Mouse (Mus musculus) large intestine, adult 2 months (tissue): ENCODE measurements at regions not wholly inside any gene's neighbourhood (a gene's known extent, or its start where the extent isn't known, plus 50 kb on each side); places are given as distances from the start of the nearest gene placed in this dataset.
"Not testable (repeated sequence)": the region's sequence is repeated elsewhere in the genome, so short reads cannot be mapped to it uniquely, and the experiment has no call there.

Experiments used
- DNase-seq: peaks from one replicate; pipeline ENCODE4 v3.0.0-alpha.2; 2012; ENCODE audit warnings: low read depth, low spot score
- WGBS: fragments of 180-500 bp; shearing (Covaris S2); methylation state at CpG from one replicate; pipeline ENCODE4 v1.1.7; 2018; 5-methylcytosine and 5-hydroxymethylcytosine counted together

- WGBS = 72% methylated on average over 15 of the region's 15 CpGs
- no peak for DNase-seq
Measured at GRCm38 (mm10) chr6:61042667-61043523, 118.1 kb downstream of the Mmrn1 start.

DNA sequence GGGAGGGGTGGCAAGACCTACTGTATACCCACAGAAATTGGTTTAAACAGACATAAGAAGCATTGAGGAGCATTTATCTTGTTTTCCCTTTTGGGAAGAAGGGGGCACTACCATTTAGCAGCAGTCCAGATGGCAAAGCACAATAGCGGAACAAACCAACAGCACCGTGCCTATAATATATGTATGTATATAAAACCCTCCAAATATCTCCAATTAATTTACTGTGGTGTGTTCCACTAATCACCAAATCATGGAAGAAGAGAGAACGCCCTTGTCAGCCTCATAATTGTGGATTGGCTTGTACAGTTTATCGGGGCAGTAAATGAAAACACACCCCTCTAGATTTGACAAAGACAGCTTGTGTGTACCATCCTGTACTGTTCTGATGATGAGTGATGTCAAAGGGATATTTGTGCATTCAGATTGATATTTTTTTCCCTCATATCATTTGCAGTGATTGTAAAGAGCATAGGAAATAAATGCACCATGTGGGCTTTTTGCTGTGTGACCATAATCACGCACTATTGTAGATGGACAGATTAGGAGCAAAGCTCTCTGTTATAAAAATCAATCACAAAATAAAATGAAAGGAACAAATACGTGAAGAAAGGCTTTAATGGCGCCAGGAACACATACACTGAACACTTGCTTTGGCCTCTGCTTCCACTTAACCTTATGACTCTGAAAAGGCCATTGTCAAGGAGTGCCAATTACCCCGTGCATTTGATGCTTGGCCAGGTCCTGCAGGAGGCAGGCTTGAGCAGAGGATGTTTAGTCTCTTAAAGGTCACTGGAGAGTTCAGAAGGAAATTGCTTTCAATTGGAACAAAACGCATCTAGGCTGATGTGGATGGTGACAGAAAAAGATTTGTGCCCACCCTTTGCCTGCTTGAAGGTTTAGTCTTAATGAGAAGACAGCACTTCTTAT is 119.0 kb downstream of the Mmrn1 start:
- DNase-seq = no peak

GRCm38 (mm10) chr6:61047667-61048066 is 122.9 kb downstream of the Mmrn1 start:
- not testable (repeated sequence) for DNase-seq
- 89% methylated on average over 6 of the region's 6 CpGs for WGBS

More for the DNA sequence above, 119.0 kb downstream of the Mmrn1 start:
- WGBS = 82% methylated on average over 9 of the region's 9 CpGs

- DNase-seq = no peak
- 8% methylated on average over 4 of the region's 4 CpGs for WGBS
Measured at GRCm38 (mm10) chr6:61063129-61063528, 117.0 kb upstream of the Ccser1 start.

GRCm38 (mm10) chr6:61065769-61066168 is 114.4 kb upstream of the Ccser1 start:
- no peak for DNase-seq

DNA sequence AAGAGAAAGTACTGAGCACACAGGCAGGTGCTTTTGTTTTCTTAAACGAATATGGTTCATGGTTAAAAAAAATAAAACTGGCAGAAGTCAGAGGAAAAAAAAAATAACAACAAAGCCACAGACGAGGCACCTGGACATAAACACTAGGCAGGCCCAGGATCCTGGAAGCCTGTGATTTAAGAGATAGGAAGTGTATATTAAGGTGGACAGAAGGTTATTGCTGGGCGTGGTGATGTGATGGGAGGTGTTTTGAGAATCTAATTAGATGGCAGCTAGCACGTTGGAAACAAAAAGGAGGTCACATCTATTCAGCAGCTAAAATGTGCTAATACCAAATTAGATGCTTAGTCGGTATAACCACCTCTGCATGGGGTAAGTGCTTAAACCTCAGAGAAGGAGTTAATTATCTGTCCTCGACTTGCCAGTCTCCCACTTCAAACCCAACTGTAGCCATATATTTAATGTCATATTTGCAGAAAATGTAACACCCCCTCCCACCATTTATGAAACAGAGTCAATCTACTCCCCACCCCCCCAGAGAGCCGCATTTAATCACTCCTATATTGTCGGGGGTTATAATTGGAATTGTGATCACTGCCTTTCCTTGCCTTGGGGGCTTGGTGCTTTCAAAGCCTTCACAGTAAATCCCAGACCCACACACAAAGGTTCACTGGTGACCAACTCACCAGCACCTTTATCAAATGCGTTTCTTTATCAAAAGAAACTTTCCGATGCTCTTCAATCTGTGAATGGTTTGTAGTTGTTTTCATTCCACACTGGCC is 113.4 kb upstream of the Ccser1 start:
- 61% methylated on average over 10 of the region's 10 CpGs for WGBS
- no peak for DNase-seq

DNA sequence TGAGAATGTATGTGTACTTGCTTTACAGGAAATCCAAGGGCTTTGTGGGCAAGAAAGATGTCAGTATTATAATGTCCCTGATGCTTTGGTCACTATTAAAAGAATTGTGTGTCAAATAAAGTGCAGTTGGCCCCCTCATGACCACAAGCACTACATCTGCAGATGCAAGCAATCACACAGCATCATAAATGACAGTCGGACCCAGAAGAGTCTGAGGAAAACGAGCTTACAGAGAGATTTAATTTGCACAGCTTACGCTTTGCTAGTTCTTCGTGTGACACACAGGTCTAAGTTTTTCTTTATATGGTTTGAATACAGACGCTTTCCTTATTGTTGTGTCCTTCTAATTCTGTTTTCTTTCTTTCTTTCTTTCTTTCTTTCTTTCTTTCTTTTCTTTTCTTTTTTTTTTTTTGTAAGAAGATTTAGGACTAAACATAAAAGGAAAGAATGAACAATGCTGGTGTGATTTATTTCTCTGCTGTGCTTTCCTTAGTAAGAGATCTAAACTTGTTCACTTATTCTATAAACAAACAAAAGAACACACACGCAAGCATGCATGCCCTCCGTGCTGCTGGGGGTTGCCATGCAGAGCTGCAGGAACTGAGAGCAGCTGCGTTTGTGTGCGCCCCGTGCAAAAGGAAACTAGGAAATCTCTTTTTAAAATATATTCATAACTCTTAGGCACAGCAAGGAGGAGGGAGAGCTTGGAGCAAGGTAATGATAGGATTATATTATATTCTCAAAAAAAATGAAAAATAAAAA is 112.6 kb upstream of the Ccser1 start:
- no peak for DNase-seq
- 64% methylated on average over 10 of the region's 10 CpGs for WGBS

- DNase-seq = no peak
- WGBS = 32% methylated on average over 1 of the region's 1 CpGs
Measured at GRCm38 (mm10) chr6:61068117-61068489, 112.0 kb upstream of the Ccser1 start.

DNA sequence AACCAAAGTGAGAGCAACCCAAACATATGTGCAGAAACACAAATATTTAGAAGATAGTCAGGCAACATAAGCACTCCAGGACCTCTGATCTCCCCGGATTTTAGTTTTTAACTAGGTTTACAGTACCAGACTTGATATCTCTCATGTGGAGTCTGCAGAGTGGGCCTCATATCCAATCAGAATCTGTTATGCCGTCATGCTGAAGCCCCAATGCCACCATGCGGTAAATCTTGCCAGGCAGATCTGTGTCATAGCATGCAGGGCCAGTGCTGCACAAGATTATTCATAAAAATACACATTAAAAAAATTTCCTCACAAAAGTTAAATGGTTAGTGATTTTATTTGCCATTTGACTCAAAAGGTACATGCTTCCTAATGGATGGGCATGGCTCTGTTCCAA is 106.9 kb upstream of the Ccser1 start:
- 87% methylated on average over 3 of the region's 3 CpGs for WGBS
- DNase-seq = no peak

DNA sequence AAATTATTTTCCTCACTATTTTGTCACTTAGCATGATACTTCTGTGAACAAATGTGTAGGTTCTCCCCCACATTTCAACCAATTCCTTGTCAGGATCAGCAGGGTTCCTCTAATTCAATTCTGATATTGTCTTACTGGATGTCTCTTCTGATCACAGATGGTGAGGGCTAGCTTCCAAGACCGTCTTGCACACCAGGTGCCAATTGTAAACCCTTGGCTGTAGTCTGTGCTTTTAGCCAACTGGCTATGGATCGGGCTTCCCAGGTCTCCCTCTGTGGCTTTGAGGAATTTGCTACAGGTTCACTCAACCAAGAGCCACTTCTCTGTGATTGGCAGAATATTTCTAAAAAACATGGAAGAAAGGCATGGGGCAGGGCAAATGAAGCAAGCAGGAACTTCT is 106.3 kb upstream of the Ccser1 start:
- 72% methylated on average over 2 of the region's 2 CpGs for WGBS
- no peak for DNase-seq

DNA sequence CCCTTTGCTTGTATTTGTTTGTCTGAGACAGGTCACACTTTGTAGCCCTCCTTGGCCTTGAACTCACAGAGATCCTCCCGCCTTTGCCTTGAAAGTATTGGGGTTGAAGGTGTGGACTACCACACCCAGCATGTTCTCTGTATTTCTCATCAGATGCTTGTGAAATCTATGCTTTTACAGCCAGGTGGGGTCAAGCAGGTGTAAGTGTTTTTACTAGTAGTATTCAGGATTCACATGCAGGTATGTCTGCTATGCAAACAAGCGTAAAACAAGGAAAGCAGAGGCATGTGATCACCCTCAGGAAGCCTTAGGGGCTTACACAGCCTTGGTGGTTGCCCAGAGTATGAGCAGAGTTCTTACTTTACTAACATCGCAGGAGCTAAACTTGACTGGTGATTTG is 105.4 kb upstream of the Ccser1 start:
- 37% methylated on average over 3 of the region's 3 CpGs for WGBS
- no peak for DNase-seq

- 37% methylated on average over 3 of the region's 3 CpGs for WGBS
- no peak for DNase-seq
Measured at GRCm38 (mm10) chr6:61078559-61078958, 101.6 kb upstream of the Ccser1 start.

DNA sequence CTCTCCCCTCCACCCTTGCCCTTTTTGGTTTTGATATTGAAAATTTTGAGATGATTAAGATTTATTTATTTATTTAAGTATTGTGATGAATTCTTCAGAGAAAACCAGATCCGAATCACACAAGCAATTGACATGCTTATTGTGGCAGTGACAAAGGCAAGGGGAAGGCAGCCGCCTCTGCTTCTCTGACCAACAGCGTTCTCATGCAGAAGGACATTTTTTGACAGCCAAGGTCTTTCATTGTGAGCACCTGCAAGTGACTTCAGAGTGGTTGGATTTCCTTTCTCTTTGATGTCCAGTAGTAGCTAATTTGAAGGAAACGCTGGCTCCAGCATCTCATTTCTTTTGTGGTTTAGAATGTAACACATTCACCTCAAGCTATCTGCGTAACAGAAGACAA is 99.5 kb upstream of the Ccser1 start:
- no peak for DNase-seq

GRCm38 (mm10) chr6:61083346-61083745 is 96.8 kb upstream of the Ccser1 start:
- no peak for DNase-seq
- 71% methylated on average over 3 of the region's 3 CpGs for WGBS

More for the DNA sequence above, 99.5 kb upstream of the Ccser1 start:
- 92% methylated on average over 5 of the region's 5 CpGs for WGBS

- no peak for DNase-seq
- WGBS = 76% methylated on average over 9 of the region's 9 CpGs
Measured at GRCm38 (mm10) chr6:61099348-61099981, 80.7 kb upstream of the Ccser1 start.

DNA sequence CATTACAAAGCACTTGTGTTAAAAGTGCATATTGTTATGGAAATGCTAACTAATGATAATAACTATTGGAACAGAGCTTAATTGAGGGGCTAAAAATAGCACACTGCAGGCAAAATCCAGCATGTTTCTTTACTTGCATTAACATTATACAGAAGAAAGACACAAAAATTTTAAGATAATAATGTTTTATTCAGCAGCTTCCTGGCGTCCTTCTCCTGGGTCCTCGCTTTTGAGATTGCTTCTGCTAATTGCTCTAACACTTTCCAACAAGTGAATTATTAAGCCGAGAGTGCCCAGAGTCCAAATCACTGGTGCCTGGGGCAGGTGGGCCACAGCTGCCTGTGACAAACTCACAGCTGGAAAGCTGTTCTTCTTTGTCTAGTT is 80.2 kb upstream of the Ccser1 start:
- WGBS = 28% methylated on average over 3 of the region's 3 CpGs

GRCm38 (mm10) chr6:61101972-61102371 is 78.2 kb upstream of the Ccser1 start:
- DNase-seq = no peak
- 82% methylated on average over 6 of the region's 6 CpGs for WGBS

More for the DNA sequence above, 80.2 kb upstream of the Ccser1 start:
- no peak for DNase-seq

GRCm38 (mm10) chr6:61103459-61104234 is 76.5 kb upstream of the Ccser1 start:
- 36% methylated on average over 4 of the region's 4 CpGs for WGBS
- DNase-seq = no peak
